Mouse (Mus musculus): ENCODE measurements around the gene Slc36a3. TPM values are rescaled to one million over a fixed set of nuclear protein-coding genes. Genes with fewer than 3 reads are reported as not detected.

Gene Slc36a3
- polyA plus RNA-seq, 1 experiment from 2014 or later, result not detected

- WGBS (ENCODE audit: insufficient replicate concordance), result 69% methylated on average over 5 of the region's 5 CpGs
Observed at GRCm38 (mm10) chr11:55144011-55144410, 7.5 kb downstream of the Slc36a3 start.

GRCm38 (mm10) chr11:55141502-55141901, 10.0 kb downstream of the Slc36a3 start:
- no peaks in the 10 kb centered on the region for H3K36me3 ChIP-seq
- ATAC-seq (ENCODE audit: low read depth) (no peak), DNase-seq (no peak)
- WGBS (ENCODE audit: insufficient replicate concordance), result 74% methylated on average over 4 of the region's 4 CpGs
- no peak overlapping the region for H3K9ac ChIP-seq
- no peak overlapping the region for H3K4me2 ChIP-seq
- H3K27me3 ChIP-seq, result no peaks in the 10 kb centered on the region
- H3K4me3 ChIP-seq (replicated peaks), result no peak overlapping the region
- no peak overlapping the region for H3K27ac ChIP-seq
- no peaks in the 10 kb centered on the region for H3K4me1 ChIP-seq (replicated peaks)
- no peaks in the 10 kb centered on the region for H3K9me3 ChIP-seq (replicated peaks)

More at GRCm38 (mm10) chr11:55144011-55144410, 7.5 kb downstream of the Slc36a3 start:
- H3K4me1 ChIP-seq (replicated peaks), result no peaks in the 10 kb centered on the region
- H3K4me3 ChIP-seq (replicated peaks), result no peak overlapping the region
- no peak for ATAC-seq (ENCODE audit: low read depth)
- DNase-seq, result no peak
- no peaks in the 10 kb centered on the region for H3K9me3 ChIP-seq (replicated peaks)
- H3K27ac ChIP-seq, result no peak overlapping the region
- H3K4me2 ChIP-seq, result no peak overlapping the region
- no peak overlapping the region for H3K9ac ChIP-seq
- no peaks in the 10 kb centered on the region for H3K36me3 ChIP-seq
- H3K27me3 ChIP-seq, result no peaks in the 10 kb centered on the region

GRCm38 (mm10) chr11:55137646-55138045, 13.9 kb downstream of the Slc36a3 start:
- no peak for ATAC-seq (ENCODE audit: low read depth)
- H3K4me2 ChIP-seq, result no peak overlapping the region
- H3K9me3 ChIP-seq (replicated peaks), result no peaks in the 10 kb centered on the region
- H3K9ac ChIP-seq, result no peak overlapping the region
- H3K27me3 ChIP-seq, result no peaks in the 10 kb centered on the region
- DNase-seq, result no peak
- no peaks in the 10 kb centered on the region for H3K36me3 ChIP-seq
- H3K27ac ChIP-seq, result no peak overlapping the region
- no peak overlapping the region for H3K4me3 ChIP-seq (replicated peaks)
- no peaks in the 10 kb centered on the region for H3K4me1 ChIP-seq (replicated peaks)

- Histone ChIP-seq H3K9ac (no peak overlapping the region), H3K36me3 (no peaks in the 10 kb centered on the region), H3K4me3 (replicated peaks) (no peak overlapping the region), H3K9me3 (replicated peaks) (no peaks in the 10 kb centered on the region), H3K4me2 (no peak overlapping the region), H3K27me3 (no peaks in the 10 kb centered on the region), H3K27ac (no peak overlapping the region), H3K4me1 (replicated peaks) (no peaks in the 10 kb centered on the region)
- 63% methylated on average over 15 of the region's 15 CpGs for WGBS (ENCODE audit: insufficient replicate concordance)
- ATAC-seq (ENCODE audit: low read depth), result no peak
- no peak for DNase-seq
Observed at GRCm38 (mm10) chr11:55136770-55137547, 14.5 kb downstream of the Slc36a3 start.

DNA sequence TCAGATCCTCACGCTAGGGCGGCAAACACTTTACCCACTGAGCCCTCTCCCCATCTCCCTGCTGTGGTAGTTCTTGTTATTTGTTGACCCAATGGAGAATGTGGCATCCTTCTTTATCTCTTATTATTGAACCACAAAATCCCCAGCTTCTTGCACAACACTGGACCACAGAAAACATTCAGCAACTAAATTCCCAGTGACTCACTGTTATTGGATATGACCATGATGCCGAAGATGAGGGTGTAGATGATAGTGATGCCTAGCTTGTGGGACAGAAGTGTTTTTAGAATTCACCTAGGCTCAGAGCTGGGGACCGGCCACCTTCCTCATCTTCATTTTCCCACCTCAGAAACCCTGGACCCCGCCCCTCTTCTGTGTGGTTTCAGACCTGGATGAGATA, 16.6 kb downstream of the Slc36a3 start:
- no peak overlapping the region for H3K4me3 ChIP-seq (replicated peaks)
- no peak overlapping the region for H3K4me2 ChIP-seq
- H3K9ac ChIP-seq, result no peak overlapping the region
- WGBS (ENCODE audit: insufficient replicate concordance), result 70% methylated on average over 5 of the region's 5 CpGs
- H3K27me3 ChIP-seq, result no peaks in the 10 kb centered on the region
- DNase-seq (no peak), ATAC-seq (ENCODE audit: low read depth) (no peak)
- no peak overlapping the region for H3K27ac ChIP-seq
- H3K4me1 ChIP-seq (replicated peaks), result peaks cover 12% of the 10 kb centered on the region
- no peaks in the 10 kb centered on the region for H3K36me3 ChIP-seq
- 0 out of 2 replicates have a peak, but pooled peaks cover 3% of the 10 kb centered on the region for H3K9me3 ChIP-seq (replicated peaks)

- Histone ChIP-seq H3K36me3 (no peaks in the 10 kb centered on the region), H3K9me3 (replicated peaks) (0 out of 2 replicates have a peak, but pooled peaks cover 3% of the 10 kb centered on the region), H3K4me3 (replicated peaks) (no peak overlapping the region), H3K27ac (no peak overlapping the region), H3K9ac (no peak overlapping the region), H3K4me1 (replicated peaks) (peaks cover 12% of the 10 kb centered on the region), H3K27me3 (no peaks in the 10 kb centered on the region), H3K4me2 (no peak overlapping the region)
- 74% methylated on average over 1 of the region's 1 CpGs for WGBS (ENCODE audit: insufficient replicate concordance)
- ATAC-seq (ENCODE audit: low read depth), result no peak
- DNase-seq, result no peak
Observed at GRCm38 (mm10) chr11:55134407-55134806, 17.1 kb downstream of the Slc36a3 start.

DNA sequence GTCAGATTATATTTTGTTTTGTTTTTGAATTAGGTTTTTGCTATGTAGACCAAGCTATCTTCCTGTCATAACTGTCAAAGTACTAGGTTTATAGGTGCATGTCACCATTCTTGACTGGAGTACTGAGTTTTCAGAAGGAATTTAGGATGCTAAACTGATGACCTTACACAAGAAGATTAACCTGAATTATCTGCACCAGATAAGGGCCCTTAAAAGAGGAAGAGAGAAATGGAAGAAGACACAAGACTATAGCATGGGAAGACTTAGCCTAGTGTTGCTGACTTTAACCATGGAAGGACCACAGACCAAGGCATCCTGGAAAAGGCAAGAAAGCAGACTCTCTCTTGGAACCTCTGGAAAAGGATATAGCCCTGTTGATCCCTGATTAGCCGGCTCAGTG, 18.3 kb downstream of the Slc36a3 start:
- no peak overlapping the region for H3K27ac ChIP-seq
- DNase-seq (no peak), ATAC-seq (ENCODE audit: low read depth) (no peak)
- no peak overlapping the region for H3K4me2 ChIP-seq
- WGBS (ENCODE audit: insufficient replicate concordance), result 72% methylated on average over 1 of the region's 1 CpGs
- no peak overlapping the region for H3K4me3 ChIP-seq (replicated peaks)
- H3K9me3 ChIP-seq (replicated peaks), result 0 out of 2 replicates have a peak, but pooled peaks cover 3% of the 10 kb centered on the region
- peaks cover 15% of the 10 kb centered on the region for H3K4me1 ChIP-seq (replicated peaks)
- H3K36me3 ChIP-seq, result no peaks in the 10 kb centered on the region
- H3K27me3 ChIP-seq, result no peaks in the 10 kb centered on the region
- H3K9ac ChIP-seq, result no peak overlapping the region

GRCm38 (mm10) chr11:55131946-55132345, 19.6 kb downstream of the Slc36a3 start:
- ATAC-seq (ENCODE audit: low read depth) (no peak), DNase-seq (no peak)
- Histone ChIP-seq H3K27ac (no peak overlapping the region), H3K4me1 (replicated peaks) (peaks cover 25% of the 10 kb centered on the region), H3K9me3 (replicated peaks) (0 out of 2 replicates have a peak, but pooled peaks cover 3% of the 10 kb centered on the region), H3K27me3 (no peaks in the 10 kb centered on the region), H3K4me3 (replicated peaks) (no peak overlapping the region), H3K4me2 (no peak overlapping the region), H3K36me3 (no peaks in the 10 kb centered on the region), H3K9ac (no peak overlapping the region)
- 50% methylated on average over 1 of the region's 1 CpGs for WGBS (ENCODE audit: insufficient replicate concordance)

- DNase-seq (peak; percentile 51), ATAC-seq (ENCODE audit: low read depth) (peak; percentile 86)
- H3K9ac ChIP-seq, result no peak overlapping the region
- H3K4me1 ChIP-seq (replicated peaks), result peaks cover 32% of the 10 kb centered on the region
- no peak overlapping the region for H3K4me2 ChIP-seq
- H3K27me3 ChIP-seq, result no peaks in the 10 kb centered on the region
- H3K27ac ChIP-seq, result no peak overlapping the region
- 0 out of 2 replicates have a peak, but pooled peaks cover 3% of the 10 kb centered on the region for H3K9me3 ChIP-seq (replicated peaks)
- H3K36me3 ChIP-seq, result no peaks in the 10 kb centered on the region
- no peak overlapping the region for H3K4me3 ChIP-seq (replicated peaks)
- WGBS (ENCODE audit: insufficient replicate concordance), result 46% methylated on average over 11 of the region's 11 CpGs
Observed at GRCm38 (mm10) chr11:55131077-55131742, 20.3 kb downstream of the Slc36a3 start.

DNA sequence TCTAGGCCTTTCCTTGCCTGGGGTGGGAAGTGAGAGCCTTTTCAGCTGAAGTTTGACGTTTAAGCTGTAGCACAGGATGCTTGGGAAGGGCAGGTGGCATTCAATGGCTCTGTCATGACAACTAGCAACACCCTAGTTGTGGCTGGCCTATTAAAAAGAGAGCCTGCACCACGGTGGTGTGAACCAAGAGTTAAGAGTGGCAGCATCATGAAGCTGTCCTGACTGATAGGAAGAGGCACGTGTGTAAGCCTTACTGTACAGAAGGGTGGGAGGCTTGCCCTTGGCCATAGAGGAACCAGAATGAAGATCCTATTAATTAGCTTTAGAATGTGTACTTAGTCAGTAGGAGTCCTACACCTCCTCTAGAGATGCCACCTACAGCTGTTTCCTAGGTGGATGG, 23.1 kb downstream of the Slc36a3 start:
- WGBS (ENCODE audit: insufficient replicate concordance), result 58% methylated on average over 3 of the region's 3 CpGs
- no peak overlapping the region for H3K4me3 ChIP-seq (replicated peaks)
- H3K4me2 ChIP-seq, result no peak overlapping the region
- peaks cover 40% of the 10 kb centered on the region for H3K4me1 ChIP-seq (replicated peaks)
- no peak for DNase-seq
- no peaks in the 10 kb centered on the region for H3K27me3 ChIP-seq
- no peak for ATAC-seq (ENCODE audit: low read depth)
- H3K36me3 ChIP-seq, result no peaks in the 10 kb centered on the region
- H3K9me3 ChIP-seq (replicated peaks), result 0 out of 2 replicates have a peak, but pooled peaks cover 3% of the 10 kb centered on the region
- no peak overlapping the region for H3K27ac ChIP-seq
- H3K9ac ChIP-seq, result no peak overlapping the region

DNA sequence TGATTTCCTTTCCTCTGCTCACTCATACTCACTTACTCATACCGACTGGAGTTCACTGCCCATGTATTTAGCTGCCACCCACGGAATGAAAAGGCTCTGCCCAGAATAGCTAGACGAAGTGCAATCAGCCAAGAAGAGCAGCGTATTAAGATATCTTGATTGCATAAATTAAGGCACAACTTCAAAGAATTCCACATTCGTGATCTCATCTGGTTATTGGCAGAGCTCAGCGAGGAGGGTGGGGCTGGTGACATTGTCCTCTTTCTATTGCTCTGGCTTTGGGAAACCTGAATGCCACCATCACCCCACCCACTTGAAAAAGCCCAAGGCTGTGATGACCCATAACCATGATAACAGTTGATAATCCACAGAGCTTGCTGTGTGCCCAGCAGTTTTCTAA, 23.6 kb downstream of the Slc36a3 start:
- Histone ChIP-seq H3K27me3 (no peaks in the 10 kb centered on the region), H3K9me3 (replicated peaks) (0 out of 2 replicates have a peak, but pooled peaks cover 3% of the 10 kb centered on the region), H3K27ac (no peak overlapping the region), H3K4me2 (no peak overlapping the region), H3K36me3 (no peaks in the 10 kb centered on the region), H3K9ac (no peak overlapping the region), H3K4me1 (replicated peaks) (peaks cover 40% of the 10 kb centered on the region), H3K4me3 (replicated peaks) (no peak overlapping the region)
- 60% methylated on average over 6 of the region's 6 CpGs for WGBS (ENCODE audit: insufficient replicate concordance)
- no peak for DNase-seq
- no peak for ATAC-seq (ENCODE audit: low read depth)

Data from liver, embryonic 13.5 days (tissue).